Mouse (Mus musculus) myocyte (in vitro differentiated cells): ENCODE measurements around the gene Dap3.

Experiments used
- E2F4 ChIP-seq: IDR thresholded peaks from one replicate; pipeline ENCODE4 v1.6.1; 2011; ENCODE audit warnings: mild to moderate bottlenecking, control low read depth, moderate library complexity; ENCODE audit not compliant: insufficient read depth
- POLR2A ChIP-seq: IDR thresholded peaks from one replicate; pipeline ENCODE4 v1.6.1; 2011; ENCODE audit warnings: low read depth, mild to moderate bottlenecking, control low read depth, moderate library complexity; ENCODE audit not compliant: insufficient read length

DNA sequence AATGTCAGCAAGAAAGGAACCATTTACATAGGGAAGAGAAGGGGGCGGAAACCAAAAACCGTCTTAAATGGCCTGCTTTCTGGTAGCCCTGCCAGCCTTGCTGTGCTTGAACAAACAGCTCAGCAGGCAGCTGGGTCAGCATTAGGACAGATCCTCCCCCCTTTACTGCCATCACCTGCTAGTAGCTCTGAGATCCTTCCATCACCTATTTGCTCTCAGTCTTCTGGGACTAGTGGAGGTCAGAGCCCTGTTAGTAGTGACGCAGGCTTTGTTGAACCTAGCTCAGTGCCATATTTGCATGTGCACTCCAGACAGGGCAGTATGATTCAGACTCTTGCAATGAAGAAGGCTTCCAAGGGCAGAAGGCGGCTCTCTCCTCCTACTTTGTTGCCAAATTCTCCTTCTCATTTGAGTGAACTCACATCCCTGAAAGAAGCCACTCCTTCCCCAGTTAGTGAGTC lies 33.0 kb upstream of the Dap3 start:
- no peak for TF ChIP-seq POLR2A
- TF ChIP-seq E2F4 = no peak
